Mouse (Mus musculus) spleen, adult 10 weeks (tissue): ENCODE data around the gene 5031439G07Rik. TPM values are rescaled to one million over a fixed set of nuclear protein-coding genes. Genes with fewer than 3 reads are reported as not detected.

ENCODE experiments used
- polyA plus RNA-seq: library from polyadenylated mRNA; stranded (reverse); fragments of 350-450 nt; fragmentation: Illumina TruSeq; extraction: RNeasy Lipid Tissue Mini Kit (QIAGEN cat#74804); gene quantifications from one replicate; pipeline ENCODE4 v1.2.3, GENCODE M21; 2015; ENCODE audit warnings: low replicate concordance; ENCODE audit not compliant: insufficient read depth

Gene 5031439G07Rik
- 43.6 TPM for polyA plus RNA-seq

GRCm38 (mm10) chr15:84987874-84988825 lies at the start of gene 5031439G07Rik:
5031439G07Rik (minus strand) TSS chr15:84988551.

GRCm38 (mm10) chr15:85028648-85029047 lies 40.3 kb upstream of the 5031439G07Rik start, which contains the start of gene Fam118a:
Fam118a (plus strand) TSS chr15:85028948.

GRCm38 (mm10) chr15:85016951-85017664 lies 28.8 kb upstream of the 5031439G07Rik start, which contains the start of gene Upk3a:
Upk3a (plus strand) TSS chr15:85017141.

GRCm38 (mm10) chr15:84922884-84923507 lies 65.4 kb downstream of the 5031439G07Rik start, which contains the start of gene Nup50:
Nup50 (plus strand) TSS chr15:84923411.

GRCm38 (mm10) chr15:84919938-84920337 lies 68.4 kb downstream of the 5031439G07Rik start, which contains the start of gene Gm29666:
Gm29666 (minus strand) TSS chr15:84920038.

Other genes with a start within 250 kb of the 5031439G07Rik start
- gene Phf21b, start 132.5 kb downstream of the 5031439G07Rik start, polyA plus RNA-seq = 0.86 TPM
- gene Gm29666, start 68.5 kb downstream of the 5031439G07Rik start, polyA plus RNA-seq = 1.2 TPM
- gene Nup50, start 65.1 kb downstream of the 5031439G07Rik start, polyA plus RNA-seq = 36.8 TPM
- not detected for gene Upk3a, start 28.6 kb upstream of the 5031439G07Rik start, polyA plus RNA-seq
- 17.3 TPM for gene Fam118a, start 40.4 kb upstream of the 5031439G07Rik start, polyA plus RNA-seq
- 2.5 TPM for gene Smc1b, start 143.4 kb upstream of the 5031439G07Rik start, polyA plus RNA-seq
- not detected for gene Ribc2, start 143.5 kb upstream of the 5031439G07Rik start, polyA plus RNA-seq
- 1.2 TPM for gene Fbln1, start 217.4 kb upstream of the 5031439G07Rik start, polyA plus RNA-seq